Mouse (Mus musculus): ENCODE measurements around the gene Rbbp5. TPM values are rescaled to one million over a fixed set of nuclear protein-coding genes. Genes with fewer than 3 reads are reported as not detected.

Gene Rbbp5
- total RNA-seq, 1 experiment from 2014 or later, result 63.9 TPM

DNA sequence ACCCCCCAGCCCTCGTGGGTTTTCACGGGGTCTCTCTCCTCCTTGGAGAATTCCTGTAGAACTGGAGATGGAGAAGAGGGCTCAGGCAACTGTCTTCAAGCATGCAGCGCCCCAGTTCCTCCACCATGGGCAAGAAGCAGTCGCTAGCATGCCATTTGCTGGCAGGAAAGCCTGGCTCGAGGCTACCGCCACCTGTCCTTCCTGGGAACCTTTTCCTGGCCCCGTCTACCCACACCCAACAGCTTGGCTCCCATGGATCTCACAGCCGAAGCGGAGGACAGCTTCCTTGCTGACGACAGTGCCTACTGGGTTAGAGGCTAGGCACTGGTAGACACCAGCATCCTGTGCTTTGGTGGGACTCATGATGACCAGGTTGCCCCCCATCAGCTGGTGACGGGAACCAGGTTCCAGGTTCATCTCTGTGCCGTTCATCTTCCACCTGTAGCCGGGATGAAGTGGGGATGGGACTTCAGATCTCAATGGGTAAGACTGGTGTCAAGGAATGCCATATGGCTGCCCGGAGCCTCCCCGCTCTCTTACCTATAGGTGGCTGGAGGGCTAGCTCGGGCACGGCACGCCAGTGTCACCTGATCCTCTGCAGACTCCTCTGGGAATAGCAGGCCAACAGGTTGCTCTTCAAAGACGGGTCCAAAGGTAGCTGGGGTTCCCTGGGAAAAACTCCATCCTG, 51.6 kb downstream of the Rbbp5 start:
- no peak for ATAC-seq (replicated peaks in 1 of 2; ENCODE audit: insufficient read depth in 1 of 2, low FRiP score in 2 of 2, low TSS enrichment in 1 of 2, low read depth in 1 of 2, poor library complexity in 2 of 2, severe bottlenecking in 2 of 2)

DNA sequence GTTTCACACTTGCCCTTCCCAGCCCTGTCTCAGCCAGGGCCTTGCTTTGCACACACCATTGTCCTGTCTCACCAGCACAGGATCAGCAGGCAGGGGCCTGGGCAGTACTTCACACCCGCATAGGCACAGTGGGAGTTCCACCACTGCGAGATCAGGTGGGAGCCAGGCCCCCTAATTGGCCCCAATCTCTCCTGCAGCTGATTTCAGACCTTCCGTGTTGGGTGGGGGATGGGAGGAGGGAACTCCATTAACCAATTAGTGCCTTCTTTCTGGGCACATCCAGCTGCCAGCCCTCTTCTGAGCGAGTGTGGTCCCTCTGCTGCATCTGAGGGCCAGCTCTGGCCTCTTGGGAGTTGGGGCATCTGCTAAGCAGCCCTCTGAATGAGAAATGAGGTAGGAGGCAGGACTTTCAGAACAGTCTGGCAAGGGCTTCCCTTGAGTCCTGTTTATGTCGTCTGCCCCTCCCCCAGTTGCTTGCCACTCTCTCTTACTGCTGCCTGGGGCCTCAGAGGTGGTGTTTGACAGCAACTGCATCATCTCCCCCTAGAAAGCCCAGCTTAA, 53.5 kb downstream of the Rbbp5 start:
- ATAC-seq (replicated peaks in 1 of 2; ENCODE audit: insufficient read depth in 1 of 2, low FRiP score in 2 of 2, low TSS enrichment in 1 of 2, low read depth in 1 of 2, poor library complexity in 2 of 2, severe bottlenecking in 2 of 2), result no peak

DNA sequence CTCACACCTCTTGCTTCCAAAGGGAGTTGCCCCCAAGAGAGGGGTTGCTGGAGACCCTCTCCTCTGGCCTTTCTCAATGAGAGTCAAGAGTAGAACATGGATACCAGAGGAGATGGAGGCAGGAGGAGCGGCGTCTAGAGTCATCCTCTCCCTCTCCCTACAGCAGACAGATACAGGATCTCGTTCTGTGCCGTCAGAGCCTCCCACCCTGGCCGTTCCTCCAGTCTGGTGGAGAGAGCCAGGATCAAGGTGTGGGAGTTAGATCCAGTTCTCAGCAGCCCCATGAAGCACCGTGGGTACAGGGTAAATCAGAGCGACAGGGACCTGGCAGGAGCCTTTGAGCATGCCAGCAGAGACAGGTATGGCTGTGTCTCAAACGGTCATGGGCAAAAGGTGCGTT, 55.4 kb downstream of the Rbbp5 start:
- no peak for ATAC-seq (replicated peaks in 1 of 2; ENCODE audit: insufficient read depth in 1 of 2, low FRiP score in 2 of 2, low TSS enrichment in 1 of 2, low read depth in 1 of 2, poor library complexity in 2 of 2, severe bottlenecking in 2 of 2)

DNA sequence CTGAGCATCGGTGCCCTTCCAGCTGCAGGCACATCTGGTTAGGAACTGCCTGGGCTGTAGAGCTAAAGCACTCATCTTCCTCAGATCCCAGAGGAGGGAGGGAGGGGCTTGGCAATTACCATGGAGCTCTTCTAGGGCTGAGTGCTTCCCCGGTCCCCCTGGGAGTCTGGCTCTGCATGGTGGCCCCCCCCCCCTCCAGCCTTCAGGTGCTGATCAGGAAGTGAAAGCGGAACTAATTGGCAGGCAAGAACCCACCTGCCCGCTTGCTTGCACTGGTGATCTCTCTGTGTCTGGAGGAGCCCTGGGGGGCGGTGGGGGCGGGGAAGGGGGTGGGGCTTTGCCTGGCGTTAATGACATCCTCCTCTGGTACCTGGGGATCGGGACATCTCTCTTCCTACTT, 56.7 kb downstream of the Rbbp5 start:
- ATAC-seq (replicated peaks in 1 of 2; ENCODE audit: insufficient read depth in 1 of 2, low FRiP score in 2 of 2, low TSS enrichment in 1 of 2, low read depth in 1 of 2, poor library complexity in 2 of 2, severe bottlenecking in 2 of 2), result no peak

DNA sequence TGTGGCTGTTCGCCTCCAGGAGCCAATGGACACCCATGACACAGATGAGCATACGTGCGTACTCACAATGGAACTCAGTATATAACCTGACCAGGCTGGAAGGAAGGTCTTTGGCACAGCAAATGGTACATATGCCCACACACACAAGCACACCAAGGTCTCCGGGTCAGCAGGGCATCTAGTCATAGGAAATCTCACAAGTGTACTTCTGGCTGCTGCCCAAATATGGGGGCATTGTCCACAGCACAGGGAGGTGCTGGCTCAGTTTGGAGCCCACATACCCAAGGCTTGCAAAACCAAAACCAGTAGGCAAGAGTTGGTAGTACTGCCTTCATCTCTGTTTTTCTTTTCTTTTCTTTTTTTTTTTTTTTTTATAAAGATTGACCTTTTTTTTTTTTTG, 58.4 kb downstream of the Rbbp5 start:
- ATAC-seq (replicated peaks in 1 of 2; ENCODE audit: insufficient read depth in 1 of 2, low FRiP score in 2 of 2, low TSS enrichment in 1 of 2, low read depth in 1 of 2, poor library complexity in 2 of 2, severe bottlenecking in 2 of 2), result no peak

DNA sequence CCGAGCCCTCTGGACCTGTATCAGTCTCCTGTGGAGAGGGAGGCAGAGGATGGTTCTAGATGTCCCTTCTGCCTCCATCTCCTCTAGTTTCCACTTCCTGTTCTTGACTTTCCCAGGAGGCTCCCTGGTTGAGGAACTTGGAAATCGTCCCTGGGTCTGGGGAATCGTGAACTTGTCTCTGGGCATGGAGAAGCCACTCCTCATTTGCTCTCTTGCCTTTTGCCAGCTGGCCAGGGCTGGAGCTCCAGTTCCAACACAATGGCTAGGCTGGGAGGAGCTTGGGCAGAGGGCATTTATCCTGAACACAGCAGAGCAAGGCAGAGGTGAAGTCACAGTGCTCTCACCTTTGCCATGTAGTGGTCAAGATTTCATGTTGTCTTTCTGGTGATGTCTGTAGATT, 59.3 kb downstream of the Rbbp5 start:
- ATAC-seq (replicated peaks in 1 of 2; ENCODE audit: insufficient read depth in 1 of 2, low FRiP score in 2 of 2, low TSS enrichment in 1 of 2, low read depth in 1 of 2, poor library complexity in 2 of 2, severe bottlenecking in 2 of 2), result no peak

DNA sequence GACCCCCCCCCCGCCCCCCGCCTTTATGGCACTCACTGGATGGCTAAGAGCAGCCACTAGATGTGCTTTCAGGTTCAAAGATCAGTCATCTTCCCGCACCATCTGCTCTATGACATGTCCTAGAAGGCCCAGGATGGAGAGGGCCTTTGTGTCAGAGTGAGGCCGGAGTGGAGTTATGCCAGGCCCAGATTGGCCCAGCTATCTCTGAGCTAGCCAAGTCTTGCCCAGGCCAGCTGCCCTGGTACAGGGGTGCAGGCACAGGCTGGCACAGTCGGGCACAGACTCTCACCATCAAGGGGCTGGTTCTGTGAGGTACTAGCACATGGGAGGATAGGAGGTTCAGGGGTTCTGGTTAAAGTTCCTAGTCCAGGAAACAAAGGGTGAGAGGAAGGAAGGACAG, 60.6 kb downstream of the Rbbp5 start:
- ATAC-seq (replicated peaks in 1 of 2; ENCODE audit: insufficient read depth in 1 of 2, low FRiP score in 2 of 2, low TSS enrichment in 1 of 2, low read depth in 1 of 2, poor library complexity in 2 of 2, severe bottlenecking in 2 of 2), result no peak

DNA sequence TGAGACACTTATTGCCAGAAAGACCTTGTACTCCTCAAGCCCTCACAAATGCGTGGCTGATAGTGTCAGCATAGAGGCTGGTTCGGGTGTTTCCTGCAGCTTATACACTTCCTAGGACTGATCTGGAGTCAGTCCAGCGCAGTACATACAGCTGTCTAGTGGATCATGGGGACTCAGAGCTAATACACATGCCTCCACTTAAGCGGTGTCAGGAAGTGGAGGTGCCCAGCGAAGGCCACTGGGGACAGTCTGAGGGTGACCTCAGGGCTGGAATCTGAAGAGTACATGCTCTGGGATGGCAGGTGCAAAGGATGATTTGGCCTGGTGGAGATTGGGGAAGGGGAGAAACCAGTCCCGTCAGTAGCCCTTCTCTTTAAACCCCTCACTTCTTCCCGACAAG, 63.5 kb downstream of the Rbbp5 start:
- ATAC-seq (replicated peaks in 1 of 2; ENCODE audit: insufficient read depth in 1 of 2, low FRiP score in 2 of 2, low TSS enrichment in 1 of 2, low read depth in 1 of 2, poor library complexity in 2 of 2, severe bottlenecking in 2 of 2), result no peak

DNA sequence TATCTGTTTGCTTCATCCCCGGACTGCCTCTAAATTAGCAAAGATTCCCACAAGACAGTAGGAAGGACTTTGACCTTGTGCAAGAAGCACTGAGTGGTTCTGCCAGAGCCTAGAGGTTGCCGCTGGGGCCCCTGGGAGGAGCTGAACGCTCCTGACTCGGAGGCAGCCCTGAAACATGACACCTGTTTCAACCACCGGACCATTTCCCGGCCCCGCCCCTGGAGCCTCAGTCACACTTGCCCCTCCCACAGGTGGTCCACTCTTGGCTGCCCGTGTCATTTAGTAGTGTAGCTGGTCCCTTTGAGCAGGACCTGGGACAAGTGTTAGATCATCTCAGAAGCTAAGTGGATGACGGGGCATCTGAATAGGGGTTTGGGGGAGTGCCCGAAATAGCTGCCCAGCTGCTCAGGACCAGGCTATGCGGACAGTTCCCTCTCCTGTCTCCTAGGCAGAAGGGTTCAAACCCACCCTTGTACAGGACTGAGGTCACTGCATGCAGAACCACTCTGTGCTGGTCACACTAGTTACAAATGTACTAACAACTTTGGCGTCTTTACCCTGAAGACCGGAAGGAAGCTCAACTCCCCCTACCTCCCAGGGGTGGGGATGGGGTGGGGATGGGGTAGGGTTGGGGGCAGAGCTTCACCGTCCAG, 64.1 kb downstream of the Rbbp5 start:
- ATAC-seq (replicated peaks in 1 of 2; ENCODE audit: insufficient read depth in 1 of 2, low FRiP score in 2 of 2, low TSS enrichment in 1 of 2, low read depth in 1 of 2, poor library complexity in 2 of 2, severe bottlenecking in 2 of 2), result peak; percentile 44 to 52; a peak in 3 of 4 replicates

DNA sequence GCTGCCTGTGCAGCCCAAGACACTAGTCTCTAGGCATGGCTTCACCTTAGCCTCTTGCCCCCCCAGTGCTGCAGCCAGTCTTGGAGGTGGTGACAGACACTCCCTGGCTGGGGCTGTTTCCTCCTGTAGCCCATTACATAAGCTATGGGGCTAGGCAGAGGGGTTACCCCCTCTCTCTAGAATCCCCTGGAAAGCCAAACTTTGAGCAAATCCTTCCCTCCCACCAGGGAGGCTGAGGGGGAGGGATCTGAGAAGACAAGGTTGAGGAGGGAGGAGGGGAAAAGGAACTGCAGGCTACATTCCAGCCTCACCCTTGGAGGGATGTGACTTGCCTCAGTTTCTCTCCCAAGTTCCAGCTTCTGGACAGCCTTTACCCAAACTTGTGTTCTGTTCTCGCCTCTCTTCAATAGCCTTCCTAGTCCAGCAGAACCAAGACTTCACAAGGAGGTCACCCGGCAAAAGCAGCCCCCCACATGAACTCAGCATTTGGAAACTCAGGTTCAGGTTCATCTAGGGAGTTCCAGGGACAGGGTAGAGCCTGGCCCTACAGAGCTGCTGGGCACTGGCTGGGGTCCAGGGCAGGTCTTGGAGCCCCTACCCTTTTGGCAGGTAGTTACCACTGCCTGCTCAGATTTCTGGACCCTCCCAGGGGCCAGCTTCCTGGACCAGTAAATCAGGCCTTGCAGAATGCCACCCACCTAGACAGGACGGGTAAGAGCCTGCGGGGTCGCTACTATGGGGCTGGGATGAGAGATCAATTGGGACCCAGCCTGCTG, 64.8 kb downstream of the Rbbp5 start:
- ATAC-seq (replicated peaks in 1 of 2; ENCODE audit: insufficient read depth in 1 of 2, low FRiP score in 2 of 2, low TSS enrichment in 1 of 2, low read depth in 1 of 2, poor library complexity in 2 of 2, severe bottlenecking in 2 of 2), result no peak

DNA sequence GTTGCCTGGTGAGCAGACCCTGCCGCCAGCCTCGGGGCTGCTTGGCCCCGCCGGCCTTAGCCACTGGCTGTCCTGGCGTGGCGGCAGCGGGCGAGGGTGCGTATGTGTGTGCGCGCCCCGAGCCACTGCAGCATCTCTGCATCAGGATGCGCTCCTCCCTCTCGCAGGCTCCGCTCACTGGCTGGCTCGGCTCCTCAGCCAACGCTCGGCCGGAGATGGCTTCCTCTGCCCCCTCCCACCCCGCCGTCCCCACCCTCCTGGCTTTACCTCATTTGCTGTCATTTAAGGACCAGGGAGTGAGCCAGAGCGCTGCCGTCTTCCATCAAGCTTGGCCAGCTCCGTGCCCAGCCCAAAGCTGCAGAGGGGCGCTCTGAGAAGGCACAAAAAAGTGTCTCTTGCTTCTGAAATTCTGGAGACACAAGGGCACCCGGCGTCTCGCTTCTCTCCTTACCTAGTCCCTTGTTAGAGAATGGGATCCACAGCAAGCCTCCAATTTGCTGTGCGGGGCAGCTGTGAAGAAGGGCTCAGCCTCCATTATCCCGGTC, 65.7 kb downstream of the Rbbp5 start, which contains the start of gene Cntn2:
Gene Cntn2, minus strand, starts transcription at position 495 of the 545 bp plus-strand sequence.
- ATAC-seq (replicated peaks in 1 of 2; ENCODE audit: insufficient read depth in 1 of 2, low FRiP score in 2 of 2, low TSS enrichment in 1 of 2, low read depth in 1 of 2, poor library complexity in 2 of 2, severe bottlenecking in 2 of 2), result 0 out of 4 replicates have a peak, but pooled peaks of 1 of the 2 experiments have one; percentile 20

DNA sequence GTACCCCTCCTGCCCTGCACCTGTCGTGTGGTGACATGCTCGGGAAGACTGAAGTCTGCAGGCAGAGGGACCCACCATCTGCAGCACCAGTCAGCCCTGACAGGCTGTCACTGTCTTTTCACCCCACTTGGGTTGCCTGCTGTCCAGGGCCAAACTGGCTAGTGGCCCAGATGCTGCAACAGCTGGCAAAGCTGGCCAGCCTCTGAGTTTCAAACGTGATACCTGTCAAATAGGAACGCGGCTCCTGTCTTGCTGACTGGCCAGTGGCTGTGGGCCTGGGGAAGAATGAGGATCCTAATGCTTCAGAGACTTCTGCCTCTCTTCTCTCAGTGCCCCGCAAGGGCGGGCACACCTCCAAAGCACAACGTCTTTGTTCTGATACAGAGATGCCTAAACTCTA, 66.6 kb downstream of the Rbbp5 start:
- no peak for ATAC-seq (replicated peaks in 1 of 2; ENCODE audit: insufficient read depth in 1 of 2, low FRiP score in 2 of 2, low TSS enrichment in 1 of 2, low read depth in 1 of 2, poor library complexity in 2 of 2, severe bottlenecking in 2 of 2)

Other genes starting within 250 kb of the Rbbp5 start
- gene Gm10188, start 247.6 kb upstream of the Rbbp5 start, total RNA-seq (2017), result not detected in 2 replicates
- gene Klhdc8a, start 178.7 kb upstream of the Rbbp5 start, total RNA-seq (2017), result not detected in 2 replicates
- gene Nuak2, start 161.2 kb upstream of the Rbbp5 start, total RNA-seq (2017), result 7.3 and 11.1 TPM in 2 replicates
- 9.4 and 10.1 TPM in 2 replicates for gene Tmcc2, start 86.1 kb upstream of the Rbbp5 start, total RNA-seq (2017)
- 29.6 and 42.8 TPM in 2 replicates for gene Dstyk, start 59.8 kb upstream of the Rbbp5 start, total RNA-seq (2017)
- gene Tmem81, start 28.9 kb downstream of the Rbbp5 start, total RNA-seq (2017), result 3.0 and 7.1 TPM in 2 replicates
- gene Cntn2, start 65.9 kb downstream of the Rbbp5 start, total RNA-seq (2017), result not detected in 2 replicates